Mouse (Mus musculus) erythroblast, embryonic 14.5 days (primary cell): ENCODE results near the gene Eva1c.

ENCODE experiments used
- GATA1 ChIP-seq: IDR thresholded peaks from 2 replicates; pipeline ENCODE4 v1.6.1; 2012; ENCODE audit warnings: low read length, inconsistent platforms, mixed read lengths
- TAL1 ChIP-seq: IDR thresholded peaks from 3 replicates; pipeline ENCODE4 v1.6.1; 2012; ENCODE audit warnings: low read length, inconsistent platforms, mixed read lengths

DNA sequence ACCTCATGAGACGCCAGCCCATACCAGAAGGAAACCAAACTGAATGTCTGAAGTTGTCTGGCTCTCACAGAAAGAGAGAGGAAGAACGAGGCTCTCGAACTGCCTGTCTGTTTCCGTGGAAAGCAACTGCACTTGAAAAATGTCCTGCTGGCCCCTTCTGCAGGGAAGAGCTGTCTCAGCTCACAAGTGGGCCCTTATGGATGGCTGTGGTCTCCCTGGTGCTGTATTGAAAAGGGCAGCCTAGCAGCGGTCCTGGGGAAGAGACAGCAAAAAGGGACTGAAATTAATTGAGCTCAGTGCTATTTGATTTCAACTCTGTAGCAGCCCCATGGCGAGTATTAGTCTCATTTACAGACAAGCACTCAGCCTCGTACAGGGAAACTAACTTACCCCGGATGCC, 10.9 kb downstream of the Eva1c start:
- TF ChIP-seq TAL1, result no peak
- TF ChIP-seq GATA1, result no peak
